Mouse (Mus musculus) lung, postnatal 0 days (tissue): Measurements from ENCODE around the gene Cacng3. TPM values are rescaled to one million over a fixed set of nuclear protein-coding genes. Genes with fewer than 3 reads are reported as not detected.

Experiments
- ATAC-seq: fragments of 200-750 bp; cut with Nextera tagmentation; 2 replicates; pipeline ENCODE4 v1.8.0; 2017; ENCODE audit warnings: moderate library complexity
- DNase-seq: peaks from one replicate; pipeline ENCODE4 v3.0.0-alpha.2; 2016; ENCODE audit warnings: low spot score
- H3K27ac ChIP-seq: fragments of 300-500 bp; sonication (generic); 2 replicates; pipeline ENCODE4 v1.5.1; 2014; ENCODE audit warnings: antibody characterized with exemption, mild to moderate bottlenecking, low read length, mixed read lengths
- H3K27me3 ChIP-seq: fragments of 300-500 bp; sonication (generic); replicated peaks from 2 replicates; pipeline ENCODE4 v1.6.1; 2014; ENCODE audit warnings: low read length, mixed read lengths; ENCODE audit not compliant: insufficient read depth
- H3K36me3 ChIP-seq: fragments of 300-500 bp; sonication (generic); 2 replicates; pipeline ENCODE4 v1.6.1; 2014; ENCODE audit warnings: low read length, mixed read lengths; ENCODE audit not compliant: insufficient read depth
- H3K4me1 ChIP-seq: fragments of 300-500 bp; sonication (generic); 2 replicates; pipeline ENCODE4 v1.6.1; 2014; ENCODE audit warnings: antibody characterized with exemption, low read depth, low read length, mixed read lengths; ENCODE audit not compliant: insufficient read depth
- H3K4me2 ChIP-seq: fragments of 300-500 bp; sonication (generic); replicated peaks from 2 replicates; pipeline ENCODE4 v1.6.1; 2014; ENCODE audit warnings: low read depth, mild to moderate bottlenecking, low read length, moderate library complexity, mixed read lengths
- H3K4me3 ChIP-seq: fragments of 300-500 bp; sonication (generic); 2 replicates; pipeline ENCODE4 v1.5.1; 2014; ENCODE audit warnings: low read depth, low read length
- H3K9ac ChIP-seq: fragments of 300-500 bp; sonication (generic); replicated peaks from 2 replicates; pipeline ENCODE4 v1.6.1; 2014; ENCODE audit warnings: low read depth, mild to moderate bottlenecking
- H3K9me3 ChIP-seq: fragments of 300-500 bp; sonication (generic); 2 replicates; pipeline ENCODE4 v1.6.1; 2016; ENCODE audit warnings: low read length, mixed read lengths
- CTCF ChIP-seq: IDR thresholded peaks from 2 replicates; pipeline ENCODE4 v1.5.1; 2016; ENCODE audit warnings: antibody characterized with exemption, mild to moderate bottlenecking
- EP300 ChIP-seq: IDR thresholded peaks from 2 replicates; pipeline ENCODE4 v1.6.1; 2016; ENCODE audit warnings: antibody characterized with exemption, mild to moderate bottlenecking, control low read depth
- WGBS: fragments of 180-500 bp; shearing (Covaris S2); extraction: QIAGEN DNeasy Blood & Tissue Kit; methylation state at CpG from one replicate; pipeline ENCODE4 v1.1.7; 2014; 5-methylcytosine and 5-hydroxymethylcytosine counted together
- polyA plus RNA-seq: library from polyadenylated mRNA; unstranded; fragments of >200 nt; fragmentation: Nextera tagmentation; extraction: Ambion mirVana; gene quantifications from 2 replicates; pipeline ENCODE4 v1.2.1, GENCODE M21; 2015

Cacng3 gene
- polyA plus RNA-seq, 1 experiment from 2014 or later: not detected

GRCm38 (mm10) chr7:122768292-122769020, 98.2 kb downstream of the Cacng3 start:
- H3K4me1 ChIP-seq: no peaks in the 10 kb centered on the region
- no peak overlapping the region for H3K27ac ChIP-seq
- no peak overlapping the region for H3K4me3 ChIP-seq
- H3K4me2 ChIP-seq: no peak overlapping the region
- TF ChIP-seq EP300 (no peak), CTCF (no peak)
- DNase-seq (no peak), ATAC-seq (no peak)
- no peaks in the 10 kb centered on the region for H3K27me3 ChIP-seq
- WGBS: 82% methylated on average over 27 of the region's 27 CpGs
- no peaks in the 10 kb centered on the region for H3K9me3 ChIP-seq
- H3K36me3 ChIP-seq: no peaks in the 10 kb centered on the region
- no peak overlapping the region for H3K9ac ChIP-seq

GRCm38 (mm10) chr7:122779601-122780000, 109.3 kb downstream of the Cacng3 start:
- Histone ChIP-seq H3K27ac (no peak overlapping the region), H3K4me2 (no peak overlapping the region), H3K9ac (no peak overlapping the region), H3K36me3 (no peaks in the 10 kb centered on the region), H3K9me3 (no peaks in the 10 kb centered on the region), H3K27me3 (no peaks in the 10 kb centered on the region), H3K4me3 (no peak overlapping the region), H3K4me1 (no peaks in the 10 kb centered on the region)
- ATAC-seq: no peak
- 58% methylated on average over 7 of the region's 7 CpGs for WGBS
- no peak for DNase-seq
- TF ChIP-seq EP300 (no peak), CTCF (no peak)

GRCm38 (mm10) chr7:122789929-122790328, 119.6 kb downstream of the Cacng3 start:
- TF ChIP-seq EP300 (no peak), CTCF (no peak)
- no peak for DNase-seq
- Histone ChIP-seq H3K9ac (no peak overlapping the region), H3K36me3 (no peaks in the 10 kb centered on the region), H3K4me3 (no peak overlapping the region), H3K27ac (no peak overlapping the region), H3K27me3 (no peaks in the 10 kb centered on the region), H3K4me2 (no peak overlapping the region), H3K9me3 (no peaks in the 10 kb centered on the region), H3K4me1 (no peaks in the 10 kb centered on the region)
- WGBS: 87% methylated on average over 7 of the region's 7 CpGs
- ATAC-seq: no peak

GRCm38 (mm10) chr7:122793655-122794346, 123.5 kb downstream of the Cacng3 start:
- 40% methylated on average over 6 of the region's 6 CpGs for WGBS
- H3K9ac ChIP-seq: no peak overlapping the region
- no peak for ATAC-seq

GRCm38 (mm10) chr7:122795140-122795539, 124.8 kb downstream of the Cacng3 start:
- no peak for ATAC-seq
- no peaks in the 10 kb centered on the region for H3K9me3 ChIP-seq
- no peak overlapping the region for H3K4me3 ChIP-seq
- H3K4me1 ChIP-seq: no peaks in the 10 kb centered on the region
- TF ChIP-seq CTCF (no peak), EP300 (no peak)
- H3K4me2 ChIP-seq: no peak overlapping the region
- no peaks in the 10 kb centered on the region for H3K27me3 ChIP-seq
- WGBS: 90% methylated on average over 6 of the region's 6 CpGs
- H3K36me3 ChIP-seq: no peaks in the 10 kb centered on the region
- no peak overlapping the region for H3K27ac ChIP-seq
- no peak overlapping the region for H3K9ac ChIP-seq
- no peak for DNase-seq

More at GRCm38 (mm10) chr7:122793655-122794346, 123.5 kb downstream of the Cacng3 start:
- no peaks in the 10 kb centered on the region for H3K4me1 ChIP-seq
- H3K9me3 ChIP-seq: no peaks in the 10 kb centered on the region
- no peak overlapping the region for H3K4me2 ChIP-seq
- no peaks in the 10 kb centered on the region for H3K36me3 ChIP-seq
- H3K27me3 ChIP-seq: no peaks in the 10 kb centered on the region
- no peak for DNase-seq
- no peak overlapping the region for H3K27ac ChIP-seq
- no peak overlapping the region for H3K4me3 ChIP-seq
- TF ChIP-seq EP300: no peak

GRCm38 (mm10) chr7:122800821-122801220, 130.5 kb downstream of the Cacng3 start:
- Histone ChIP-seq H3K4me3 (no peak overlapping the region), H3K9me3 (no peaks in the 10 kb centered on the region), H3K4me1 (peaks cover 2% of the 10 kb centered on the region; the same call in 1 of the 2 replicates), H3K27me3 (no peaks in the 10 kb centered on the region), H3K4me2 (no peak overlapping the region), H3K36me3 (no peaks in the 10 kb centered on the region), H3K27ac (no peak overlapping the region), H3K9ac (no peak overlapping the region)
- ATAC-seq: no peak
- WGBS: 59% methylated on average over 2 of the region's 2 CpGs
- TF ChIP-seq CTCF (no peak), EP300 (no peak)
- no peak for DNase-seq
